Mouse (Mus musculus) C2C12 (cell line): ENCODE results near the gene Cdk14. TPM values are rescaled to one million over a fixed set of nuclear protein-coding genes. Genes with fewer than 3 reads are reported as not detected.

Source experiments
- H3K27me3 ChIP-seq: one replicate; pipeline ENCODE4 v1.6.1; 2011; ENCODE audit not compliant: control insufficient read depth, insufficient read depth, insufficient read length
- H3K36me3 ChIP-seq: one replicate; pipeline ENCODE4 v1.6.1; 2011; ENCODE audit not compliant: control insufficient read depth, insufficient read depth
- H3K4me3 ChIP-seq: one replicate; pipeline ENCODE4 v1.5.1; 2011; ENCODE audit warnings: mild to moderate bottlenecking, control low read depth; ENCODE audit not compliant: poor library complexity, insufficient read depth, severe bottlenecking
- H3K79me2 ChIP-seq: one replicate; pipeline ENCODE4 v1.6.1; 2011; ENCODE audit not compliant: control insufficient read depth, insufficient read depth
- H3K79me3 ChIP-seq: one replicate; pipeline ENCODE4 v1.6.1; 2011; ENCODE audit warnings: low read depth, control low read depth
- H3ac ChIP-seq: one replicate; pipeline ENCODE3; 2011; ENCODE audit warnings: low read depth; ENCODE audit not compliant: control insufficient read depth, insufficient read length
- CEBPB ChIP-seq: IDR thresholded peaks from one replicate; pipeline ENCODE4 v1.6.1; 2011; ENCODE audit warnings: low read depth, mild to moderate bottlenecking, control low read depth, moderate library complexity
- CTCF ChIP-seq: IDR thresholded peaks from one replicate; pipeline ENCODE4 v1.5.1; 2011; ENCODE audit not compliant: control insufficient read depth, insufficient read depth, insufficient read length
- FOSL1 ChIP-seq: IDR thresholded peaks from one replicate; pipeline ENCODE4 v1.8.0; 2011; ENCODE audit warnings: mild to moderate bottlenecking, low read length; ENCODE audit not compliant: poor library complexity, insufficient read depth, severe bottlenecking
- MAX ChIP-seq: IDR thresholded peaks from one replicate; pipeline ENCODE4 v1.6.1; 2011; ENCODE audit warnings: mild to moderate bottlenecking, control low read depth
- MYOD1 ChIP-seq: IDR thresholded peaks from one replicate; pipeline ENCODE4 v1.6.1; 2011; ENCODE audit warnings: low read depth; ENCODE audit not compliant: control insufficient read depth, insufficient read length
- MYOG ChIP-seq: IDR thresholded peaks from one replicate; pipeline ENCODE4 v1.6.1; 2011; ENCODE audit not compliant: control insufficient read depth, insufficient read length; ENCODE audit errors: extremely low read depth
- USF1 ChIP-seq: IDR thresholded peaks from one replicate; pipeline ENCODE4 v1.6.1; 2011; ENCODE audit warnings: low read depth, mild to moderate bottlenecking, control low read depth, moderate library complexity
- polyA plus RNA-seq: library from polyadenylated mRNA; unstranded; fragments of >200 nt; fragmentation: generic; extraction: Trizol; gene quantifications from one replicate; pipeline ENCODE4 v1.2.1, GENCODE M21; 2012; ENCODE audit warnings: missing spikeins

Cdk14 gene
- polyA plus RNA-seq, 1 experiment, result 15.9 TPM

DNA sequence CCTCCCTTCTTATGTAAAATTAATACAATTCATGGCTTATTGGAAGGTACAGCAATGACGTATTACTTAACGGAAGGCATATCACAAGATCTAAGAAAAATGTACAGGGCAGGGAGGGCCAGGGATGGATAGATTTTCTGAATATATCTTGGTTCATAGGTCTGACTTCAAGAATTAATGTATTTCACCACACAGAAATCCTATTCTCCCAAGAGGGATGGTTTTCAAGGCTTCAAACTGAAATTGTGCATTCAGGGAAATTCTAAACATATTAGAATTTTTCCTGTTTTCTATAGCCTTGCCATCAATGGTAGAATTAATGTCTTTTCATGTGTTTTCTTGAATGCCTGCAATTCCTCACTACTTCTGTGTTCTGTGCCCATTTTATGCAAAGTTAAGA is 593.2 kb downstream of the Cdk14 start:
- Histone ChIP-seq H3K79me3 (no peaks in the 10 kb centered on the region), H3K27me3 (no peaks in the 10 kb centered on the region)
- TF ChIP-seq USF1 (no peak), FOSL1 (no peak), MYOG (no peak), CTCF (no peak), CEBPB (no peak), MAX (no peak), MYOD1 (no peak)

DNA sequence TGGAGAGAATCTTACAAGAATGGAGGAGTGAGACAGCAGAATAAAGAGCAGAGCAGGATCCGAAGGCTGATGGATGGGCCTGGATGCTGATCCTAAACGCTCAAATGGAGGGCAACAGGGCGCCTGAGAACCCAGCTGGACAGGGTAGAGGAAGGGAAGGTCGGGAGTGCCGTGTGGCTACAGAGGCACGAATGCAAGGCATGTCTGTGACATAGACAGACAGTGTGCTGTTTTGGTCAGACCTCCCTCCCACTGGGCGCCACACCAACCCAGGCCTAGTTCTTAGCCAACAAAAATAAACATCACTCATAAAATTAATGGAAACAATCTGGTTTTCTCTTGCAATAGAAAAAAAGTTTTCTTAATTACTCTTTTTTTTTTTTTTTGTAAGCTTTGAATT is 594.2 kb downstream of the Cdk14 start:
- Histone ChIP-seq H3K79me3 (no peaks in the 10 kb centered on the region), H3K36me3 (no peaks in the 10 kb centered on the region), H3K4me3 (no peak overlapping the region), H3ac (no peak overlapping the region), H3K79me2 (no peaks in the 10 kb centered on the region), H3K27me3 (no peaks in the 10 kb centered on the region)
- TF ChIP-seq MYOD1 (no peak), MAX (no peak), MYOG (no peak), CEBPB (no peak), FOSL1 (no peak), USF1 (no peak), CTCF (no peak)

More for the DNA sequence above, 593.2 kb downstream of the Cdk14 start:
- Histone ChIP-seq H3ac (no peak overlapping the region), H3K4me3 (no peak overlapping the region), H3K79me2 (no peaks in the 10 kb centered on the region), H3K36me3 (no peaks in the 10 kb centered on the region)

DNA sequence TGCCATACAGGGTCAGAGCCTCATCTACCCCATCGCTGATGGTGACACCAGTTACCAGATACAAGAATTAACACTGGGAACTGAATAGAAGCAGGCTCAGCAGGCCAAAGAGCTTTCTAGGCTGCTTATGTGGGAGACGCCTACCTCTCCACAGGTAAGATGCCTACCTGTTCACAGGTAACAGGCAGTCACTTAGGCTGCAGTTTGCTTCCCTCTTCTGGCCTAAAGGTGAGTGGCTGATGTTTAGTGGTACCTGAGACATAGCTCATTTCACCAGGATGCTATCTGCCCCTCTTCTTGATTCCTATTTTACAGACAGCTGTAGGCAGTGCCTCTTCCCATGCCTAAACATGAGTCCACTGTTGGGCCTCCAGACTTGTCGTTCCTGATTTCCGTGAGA is 595.0 kb downstream of the Cdk14 start:
- no peaks in the 10 kb centered on the region for H3K36me3 ChIP-seq
- no peaks in the 10 kb centered on the region for H3K27me3 ChIP-seq
- no peaks in the 10 kb centered on the region for H3K79me3 ChIP-seq
- H3K79me2 ChIP-seq, result no peaks in the 10 kb centered on the region
- H3ac ChIP-seq, result no peak overlapping the region
- no peak overlapping the region for H3K4me3 ChIP-seq
- TF ChIP-seq MYOG (no peak), MYOD1 (no peak), CTCF (no peak), CEBPB (no peak), USF1 (no peak), MAX (no peak), FOSL1 (no peak)

DNA sequence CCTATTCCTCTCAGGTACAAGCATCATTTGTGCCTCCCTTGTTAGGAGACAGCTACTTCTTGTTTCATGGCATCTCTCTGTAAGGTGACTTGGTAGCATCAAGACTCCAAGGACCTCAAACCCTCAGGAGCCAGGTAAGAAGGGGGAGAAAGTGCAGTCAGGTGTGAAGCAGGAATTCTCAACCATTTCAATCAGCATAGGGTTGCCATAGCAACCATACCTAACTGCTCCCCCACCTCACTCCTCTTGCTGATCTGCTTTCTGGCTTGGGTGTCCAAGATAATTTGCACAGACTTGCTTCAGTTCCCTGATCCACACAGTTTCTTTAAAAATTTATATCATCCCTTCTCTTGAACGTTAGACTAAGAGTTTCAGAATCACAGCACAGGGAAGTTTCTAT is 595.9 kb downstream of the Cdk14 start:
- Histone ChIP-seq H3K4me3 (no peak overlapping the region), H3ac (no peak overlapping the region), H3K79me2 (no peaks in the 10 kb centered on the region), H3K27me3 (no peaks in the 10 kb centered on the region), H3K79me3 (no peaks in the 10 kb centered on the region), H3K36me3 (no peaks in the 10 kb centered on the region)
- TF ChIP-seq MYOG (no peak), FOSL1 (no peak), MAX (no peak), CEBPB (no peak), MYOD1 (no peak), CTCF (no peak), USF1 (no peak)

DNA sequence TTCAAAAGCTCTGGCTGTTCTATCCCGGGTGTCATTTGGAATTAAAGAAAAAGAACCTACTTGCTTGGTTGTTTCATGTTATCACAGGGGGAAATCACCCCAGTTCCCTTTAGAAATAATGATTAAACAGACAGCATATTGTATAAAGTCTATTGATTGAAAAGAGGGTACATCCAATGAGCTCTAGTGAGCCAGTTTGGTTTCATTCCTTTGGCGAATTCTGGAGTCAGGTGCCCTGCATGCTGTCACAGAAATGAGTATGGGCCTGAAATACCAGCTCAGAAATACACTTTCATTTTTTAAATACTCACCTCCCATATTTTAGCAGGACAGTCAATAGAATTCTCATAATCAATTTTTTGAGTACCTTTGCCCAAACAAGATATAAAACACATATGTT is 598.1 kb downstream of the Cdk14 start:
- H3K27me3 ChIP-seq, result no peaks in the 10 kb centered on the region
- H3ac ChIP-seq, result no peak overlapping the region
- H3K36me3 ChIP-seq, result no peaks in the 10 kb centered on the region
- H3K79me3 ChIP-seq, result no peaks in the 10 kb centered on the region
- no peak overlapping the region for H3K4me3 ChIP-seq
- TF ChIP-seq FOSL1, result no peak
- TF ChIP-seq MYOD1, result no peak
- no peak for TF ChIP-seq CEBPB
- TF ChIP-seq MAX, result no peak
- no peak for TF ChIP-seq MYOG
- TF ChIP-seq CTCF, result no peak
- TF ChIP-seq USF1, result no peak
- no peaks in the 10 kb centered on the region for H3K79me2 ChIP-seq

DNA sequence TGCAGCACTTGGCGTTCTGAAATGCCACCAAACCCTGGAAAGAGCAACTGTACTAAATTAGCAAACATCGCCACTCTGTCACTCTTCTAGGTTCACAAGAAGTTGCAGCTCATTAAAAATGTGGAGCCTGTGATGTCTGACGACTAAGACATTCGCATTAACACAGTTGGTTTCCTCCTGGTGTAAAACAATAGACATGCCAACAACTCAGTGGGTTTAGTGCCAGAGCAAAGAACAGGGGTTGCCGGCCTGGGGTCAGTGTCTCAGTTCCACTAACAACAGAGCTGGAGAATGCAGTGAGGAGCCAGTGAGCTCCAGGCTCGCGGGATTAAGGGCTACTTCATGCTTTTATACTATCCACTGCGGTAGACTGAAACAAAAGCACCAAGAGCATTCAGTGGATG is 598.7 kb downstream of the Cdk14 start:
- H3ac ChIP-seq, result no peak overlapping the region
- H3K79me2 ChIP-seq, result no peaks in the 10 kb centered on the region
- no peak overlapping the region for H3K4me3 ChIP-seq
- no peaks in the 10 kb centered on the region for H3K79me3 ChIP-seq
- H3K27me3 ChIP-seq, result no peaks in the 10 kb centered on the region
- TF ChIP-seq FOSL1, result no peak
- TF ChIP-seq CEBPB, result no peak
- no peak for TF ChIP-seq USF1
- TF ChIP-seq MYOD1, result no peak
- no peak for TF ChIP-seq CTCF
- TF ChIP-seq MAX, result no peak
- TF ChIP-seq MYOG, result no peak
- no peaks in the 10 kb centered on the region for H3K36me3 ChIP-seq
